In the genomic region with DNA sequence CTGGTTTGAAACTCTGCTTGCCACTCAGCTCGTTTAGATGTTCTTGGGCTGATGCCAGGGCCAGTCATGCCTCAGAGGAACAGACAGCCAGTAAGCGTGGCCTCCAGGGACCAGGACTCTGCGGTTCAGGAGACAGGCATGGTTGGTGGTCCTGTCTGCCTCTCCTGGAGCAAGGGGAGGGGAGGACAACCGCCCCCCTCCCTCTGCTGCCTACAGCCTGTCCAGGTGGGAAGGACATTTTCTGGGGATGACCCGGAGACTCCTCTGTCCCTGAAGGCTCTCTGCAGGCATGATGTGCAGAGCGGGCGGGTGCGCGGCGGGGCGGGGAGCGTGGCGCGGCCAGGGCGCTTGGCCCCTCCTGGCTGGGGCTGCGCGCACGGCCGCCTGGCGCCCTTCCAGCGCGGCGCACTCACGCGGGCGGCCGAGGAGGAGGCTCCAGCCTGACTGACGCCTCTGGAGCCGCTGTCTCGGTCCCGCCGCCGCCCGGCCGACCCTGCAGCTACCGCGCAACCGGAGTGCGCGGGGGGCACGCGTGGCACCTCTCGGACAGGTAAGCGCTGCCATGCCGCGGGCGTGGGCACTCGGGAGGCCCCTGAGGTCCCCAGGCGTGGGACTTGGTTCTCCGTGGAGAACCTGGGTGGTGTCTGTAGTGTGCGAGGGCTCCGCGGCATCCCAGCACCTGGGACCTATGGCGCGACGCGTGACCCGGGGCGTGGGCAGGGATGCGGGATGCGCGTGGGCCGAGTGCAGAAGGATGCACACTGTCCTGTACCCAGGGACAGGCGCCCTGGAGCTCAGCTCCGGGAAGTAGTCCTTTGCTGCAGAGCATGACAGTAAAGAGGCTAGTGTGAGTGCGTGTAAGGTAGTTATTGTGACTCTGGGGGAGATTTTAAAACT, we compare ENCODE assay signal across 8 mouse cellular contexts. TPM values are rescaled to one million over a fixed set of nuclear protein-coding genes. Genes with fewer than 3 reads are reported as not detected.
DNase-seq lines count a peak whose midpoint lies in the region; ATAC-seq lines count a peak whose summit lies in the region.

Gene Smad9, plus strand, starts transcription at position 438 of the 897 bp plus-strand sequence.

- no peak within 1 kb of the TSS for H3K27ac ChIP-seq in brown adipose tissue, adult 24 weeks (replicated peaks; ENCODE audit: low read depth, low read length)
- H3K27ac ChIP-seq in forebrain, embryonic 13.5 days = no peak within 1 kb of the TSS
- H3K27ac ChIP-seq in heart, embryonic 16.5 days (ENCODE audit: low read length) = peak within 1 kb of the TSS; percentile 83
- no peak within 1 kb of the TSS for H3K27ac ChIP-seq in liver, embryonic 15.5 days (replicated peaks)
- H3K27ac ChIP-seq in neural tube, embryonic 15.5 days (replicated peaks) = peak within 1 kb of the TSS; percentile 52; the same call in 1 of the 2 replicates

- peak; percentile 54 for DNase-seq in 3T3-L1 (ENCODE audit: low read depth, low spot score)
- DNase-seq in kidney, postnatal 36 days = peak; percentile 70 to 80
- DNase-seq in T-cell, adult 2 months (ENCODE audit: low spot score) = no peak

- peak; percentile 87 for ATAC-seq in forebrain, embryonic 13.5 days
- ATAC-seq in heart, embryonic 16.5 days (replicated peaks; ENCODE audit: extremely low read depth, insufficient read depth, low FRiP score) = peak; percentile 93
- ATAC-seq in liver, embryonic 15.5 days (ENCODE audit: insufficient read depth) = peak; percentile 28
- ATAC-seq in neural tube, embryonic 15.5 days (ENCODE audit: low FRiP score) = peak; percentile 85

- H3K9ac ChIP-seq in forebrain, embryonic 13.5 days = peak within 1 kb of the TSS; percentile 78
- H3K9ac ChIP-seq in heart, embryonic 16.5 days (ENCODE audit: low read length) = peak within 1 kb of the TSS; percentile 84
- H3K9ac ChIP-seq in liver, embryonic 15.5 days = no peak within 1 kb of the TSS
- peak within 1 kb of the TSS; percentile 83 for H3K9ac ChIP-seq in neural tube, embryonic 15.5 days (replicated peaks)

- peak within 1 kb of the TSS; percentile 100 for H3K4me2 ChIP-seq in forebrain, embryonic 13.5 days
- H3K4me2 ChIP-seq in heart, embryonic 16.5 days (ENCODE audit: low read depth, low read length) = peak within 1 kb of the TSS; percentile 100
- peak within 1 kb of the TSS; percentile 72 for H3K4me2 ChIP-seq in liver, embryonic 15.5 days
- H3K4me2 ChIP-seq in neural tube, embryonic 15.5 days = peak within 1 kb of the TSS; percentile 100

- peak within 1 kb of the TSS; percentile 62 for H3K4me3 ChIP-seq in brown adipose tissue, adult 24 weeks (ENCODE audit: insufficient read depth, low read depth, low read length)
- H3K4me3 ChIP-seq in forebrain, embryonic 13.5 days = peak within 1 kb of the TSS; percentile 64
- H3K4me3 ChIP-seq in heart, embryonic 16.5 days (ENCODE audit: low read length) = peak within 1 kb of the TSS; percentile 85
- peak within 1 kb of the TSS; percentile 50 for H3K4me3 ChIP-seq in liver, embryonic 15.5 days (replicated peaks)
- peak within 1 kb of the TSS; percentile 74 for H3K4me3 ChIP-seq in neural tube, embryonic 15.5 days (replicated peaks)

- peaks cover 18% of the 10 kb centered on the region; the same call in 1 of the 2 replicates for H3K27me3 ChIP-seq in forebrain, embryonic 13.5 days
- H3K27me3 ChIP-seq in heart, embryonic 16.5 days (ENCODE audit: control insufficient read depth, insufficient read depth, low read length) = peaks cover 4% of the 10 kb centered on the region; the same call in 1 of the 2 replicates
- peaks cover 35% of the 10 kb centered on the region for H3K27me3 ChIP-seq in liver, embryonic 15.5 days
- no peaks in the 10 kb centered on the region for H3K27me3 ChIP-seq in neural tube, embryonic 15.5 days (replicated peaks)

- H3K36me3 ChIP-seq in forebrain, embryonic 13.5 days (ENCODE audit: poor library complexity, severe bottlenecking) = peaks cover 16% of the 10 kb centered on the region
- H3K36me3 ChIP-seq in heart, embryonic 16.5 days (ENCODE audit: control insufficient read depth, insufficient read depth) = peaks cover 9% of the 10 kb centered on the region
- peaks cover 10% of the 10 kb centered on the region; the same call in 1 of the 2 replicates for H3K36me3 ChIP-seq in liver, embryonic 15.5 days (replicated peaks)
- peaks cover 10% of the 10 kb centered on the region for H3K36me3 ChIP-seq in neural tube, embryonic 15.5 days

- H3K4me1 ChIP-seq in brown adipose tissue, adult 24 weeks (ENCODE audit: control insufficient read depth, insufficient read depth, insufficient read length, low read length) = 0 out of 2 replicates have a peak, but pooled peaks cover 2% of the 10 kb centered on the region
- peaks cover 22% of the 10 kb centered on the region for H3K4me1 ChIP-seq in forebrain, embryonic 13.5 days
- H3K4me1 ChIP-seq in heart, embryonic 16.5 days (ENCODE audit: control insufficient read depth, insufficient read depth, low read length) = peaks cover 12% of the 10 kb centered on the region; the same call in 1 of the 2 replicates
- peaks cover 1% of the 10 kb centered on the region; the same call in 1 of the 2 replicates for H3K4me1 ChIP-seq in liver, embryonic 15.5 days (replicated peaks)
- peaks cover 23% of the 10 kb centered on the region for H3K4me1 ChIP-seq in neural tube, embryonic 15.5 days

- H3K9me3 ChIP-seq in forebrain, embryonic 13.5 days (replicated peaks) = no peaks in the 10 kb centered on the region
- H3K9me3 ChIP-seq in heart, embryonic 16.5 days (replicated peaks; ENCODE audit: control insufficient read depth, low read length) = no peaks in the 10 kb centered on the region
- no peaks in the 10 kb centered on the region for H3K9me3 ChIP-seq in liver, embryonic 15.5 days (replicated peaks)
- H3K9me3 ChIP-seq in neural tube, embryonic 15.5 days (replicated peaks) = no peaks in the 10 kb centered on the region

- WGBS in forebrain, embryonic 13.5 days = under 1% methylated on average over 58 of the region's 66 CpGs
- WGBS in heart, embryonic 16.5 days = under 1% methylated on average over 61 of the region's 66 CpGs
- WGBS in liver, embryonic 15.5 days (ENCODE audit: insufficient replicate concordance) = 2% methylated on average over 65 of the region's 66 CpGs
- WGBS in neural tube, embryonic 15.5 days = under 1% methylated on average over 48 of the region's 66 CpGs

RNA-seq across cellular contexts. Expression of gene Smad9, which starts in this region (rescaled TPM):
- polyA plus RNA-seq in brown adipose tissue, adult 24 weeks (2012; ENCODE audit: insufficient read depth, insufficient read length, missing spikeins) = 0.32 TPM in 1 of 2 replicates, not detected in the other
- polyA plus RNA-seq in forebrain, embryonic 13.5 days (2015; fragmentation: Nextera tagmentation; extraction: Ambion mirVana) = 0.05 and 0.15 TPM in 2 replicates
- polyA plus RNA-seq in heart, embryonic 16.5 days (2015; fragmentation: Nextera tagmentation; extraction: Ambion mirVana) = 0.62 and 0.75 TPM in 2 replicates
- 0.06 TPM in 1 of 2 replicates, not detected in the other for polyA plus RNA-seq in liver, embryonic 15.5 days (2015; fragmentation: Nextera tagmentation; extraction: Ambion mirVana)
- 0.86 and 0.91 TPM in 2 replicates for polyA plus RNA-seq in neural tube, embryonic 15.5 days (2015; fragmentation: Nextera tagmentation; extraction: Ambion mirVana)

Comparison
In these comparisons a context has a peak if more than half of its experiments do, and no peak if none do; other contexts are left out.
1. Peak in ATAC-seq, H3K4me3 ChIP-seq, H3K9ac ChIP-seq and H3K4me2 ChIP-seq in forebrain, embryonic 13.5 days; RNA of the gene not detected or under 1 TPM.
2. Peak in ATAC-seq, H3K4me3 ChIP-seq, H3K27ac ChIP-seq, H3K9ac ChIP-seq and H3K4me2 ChIP-seq in heart, embryonic 16.5 days; RNA of the gene not detected or under 1 TPM.
3. Peak in ATAC-seq, H3K4me3 ChIP-seq and H3K4me2 ChIP-seq in liver, embryonic 15.5 days; RNA of the gene not detected or under 1 TPM.
4. Peak in ATAC-seq, H3K4me3 ChIP-seq, H3K27ac ChIP-seq, H3K9ac ChIP-seq and H3K4me2 ChIP-seq in neural tube, embryonic 15.5 days; RNA of the gene not detected or under 1 TPM.
5. ATAC-seq: peak in every context shown above with its lines; median percentile 93 in heart, embryonic 16.5 days; 87 in forebrain, embryonic 13.5 days; 85 in neural tube, embryonic 15.5 days; 28 in liver, embryonic 15.5 days.